Mouse (Mus musculus): ENCODE results near the gene Ipp. TPM values are rescaled to one million over a fixed set of nuclear protein-coding genes. Genes with fewer than 3 reads are reported as not detected.
A peak's percentile ranks its signal among the peaks of the same experiment; 100 is the strongest.

The Ipp gene
- total RNA-seq (2021): 10 to 100 TPM; 18.9 to 20.1 TPM

GRCm38 (mm10) chr4:116507425-116508218, at the start of gene Ipp:
Gene Ipp (plus strand): TSS chr4:116507549.
- intact Hi-C loops (cut with DNase I): loop anchor here (2.0 kb wide), 1 partner anchor 43 kb away; the partner anchor contains the start of gene Mast2
- peak; percentile 95 to 98 for DNase-seq (ENCODE audit: low spot score in 2 of 2)

- no peak for DNase-seq (ENCODE audit: low spot score in 2 of 2)
- intact Hi-C loops (cut with DNase I): loop anchor here (5.0 kb wide), 1 partner anchor 120 kb away; no protein-coding TSS in a partner anchor
Measured at GRCm38 (mm10) chr4:116461943-116462342, 45.4 kb upstream of the Ipp start.

GRCm38 (mm10) chr4:116463231-116464125, 43.9 kb upstream of the Ipp start:
- intact Hi-C loops (cut with DNase I): loop anchor here (2.0 to 5.0 kb wide), 2 partner anchors 43 to 121 kb away; partner anchors contain the start of gene Ipp
- peak; percentile 11 to 35 for DNase-seq (ENCODE audit: low spot score in 2 of 2)

GRCm38 (mm10) chr4:116464126-116464981, 43.0 kb upstream of the Ipp start, which contains the start of gene Mast2:
Gene Mast2 (minus strand): TSS chr4:116464183.
- DNase-seq (ENCODE audit: low spot score in 2 of 2): peak; percentile 77 to 82
- intact Hi-C loops (cut with DNase I): loop anchor here (2.0 to 5.0 kb wide), 2 partner anchors 42 to 122 kb away; partner anchors contain the start of gene Ipp

GRCm38 (mm10) chr4:116481322-116481721, 26.0 kb upstream of the Ipp start:
- intact Hi-C loops (cut with DNase I): no loop called here
- DNase-seq (ENCODE audit: low spot score in 2 of 2): no peak

GRCm38 (mm10) chr4:116483476-116483875, 23.9 kb upstream of the Ipp start:
- intact Hi-C loops (cut with DNase I): no loop called here
- DNase-seq (ENCODE audit: low spot score in 2 of 2): no peak

GRCm38 (mm10) chr4:116491119-116491536, 16.2 kb upstream of the Ipp start:
- DNase-seq (ENCODE audit: low spot score in 2 of 2): no peak

GRCm38 (mm10) chr4:116491886-116492285, 15.5 kb upstream of the Ipp start:
- intact Hi-C loops (cut with DNase I): loop anchor here (10.0 kb wide), 1 partner anchor 287 kb away; no protein-coding TSS in a partner anchor
- peak in 1 of 2 experiments; percentile 5 for DNase-seq (ENCODE audit: low spot score in 2 of 2)

More at GRCm38 (mm10) chr4:116491119-116491536, 16.2 kb upstream of the Ipp start:
- intact Hi-C loops (cut with DNase I): loop anchor here (10.0 kb wide), 1 partner anchor 286 kb away; no protein-coding TSS in a partner anchor

GRCm38 (mm10) chr4:116492460-116492859, 14.9 kb upstream of the Ipp start:
- DNase-seq (ENCODE audit: low spot score in 2 of 2): no peak

GRCm38 (mm10) chr4:116493646-116494045, 13.7 kb upstream of the Ipp start:
- no peak for DNase-seq (ENCODE audit: low spot score in 2 of 2)
- intact Hi-C loops (cut with DNase I): loop anchor here (10.0 kb wide), 1 partner anchor 289 kb away; no protein-coding TSS in a partner anchor

More at GRCm38 (mm10) chr4:116492460-116492859, 14.9 kb upstream of the Ipp start:
- intact Hi-C loops (cut with DNase I): loop anchor here (10.0 kb wide), 1 partner anchor 288 kb away; no protein-coding TSS in a partner anchor

GRCm38 (mm10) chr4:116499978-116500377, 7.4 kb upstream of the Ipp start:
- intact Hi-C loops (cut with DNase I): loop anchor here (10.0 kb wide), 1 partner anchor 295 kb away; no protein-coding TSS in a partner anchor
- no peak for DNase-seq (ENCODE audit: low spot score in 2 of 2)

- DNase-seq (ENCODE audit: low spot score in 2 of 2): no peak
- intact Hi-C loops (cut with DNase I): loop anchor here (2.0 kb wide), 1 partner anchor 42 kb away; the partner anchor contains the start of gene Mast2
Measured at GRCm38 (mm10) chr4:116506886-116507424, 394 bp upstream of the Ipp start.

GRCm38 (mm10) chr4:116531109-116531508, 23.8 kb downstream of the Ipp start:
- intact Hi-C loops (cut with DNase I): loop anchor here (10.0 kb wide), 1 partner anchor 186 kb away; no protein-coding TSS in a partner anchor
- no peak for DNase-seq (ENCODE audit: low spot score in 2 of 2)

GRCm38 (mm10) chr4:116536351-116536750, 29.0 kb downstream of the Ipp start:
- intact Hi-C loops (cut with DNase I): loop anchor here (10.0 kb wide), 1 partner anchor 192 kb away; no protein-coding TSS in a partner anchor
- DNase-seq (ENCODE audit: low spot score in 2 of 2): no peak

GRCm38 (mm10) chr4:116537737-116538136, 30.4 kb downstream of the Ipp start:
- intact Hi-C loops (cut with DNase I): loop anchor here (10.0 kb wide), 1 partner anchor 193 kb away; no protein-coding TSS in a partner anchor
- DNase-seq (ENCODE audit: low spot score in 2 of 2): no peak

- no peak for DNase-seq (ENCODE audit: low spot score in 2 of 2)
- intact Hi-C loops (cut with DNase I): loop anchor here (10.0 kb wide), 1 partner anchor 386 kb away; the partner anchor contains the start of gene Tspan1
Measured at GRCm38 (mm10) chr4:116550432-116550831, 43.1 kb downstream of the Ipp start.

GRCm38 (mm10) chr4:116553035-116553434, 45.7 kb downstream of the Ipp start:
- intact Hi-C loops (cut with DNase I): loop anchor here (10.0 kb wide), 1 partner anchor 388 kb away; the partner anchor contains the start of gene Tspan1
- DNase-seq (ENCODE audit: low spot score in 2 of 2): no peak
